Mouse (Mus musculus) heart, postnatal 36 days (tissue): ENCODE results near the gene Mt3. TPM values are rescaled to one million over a fixed set of nuclear protein-coding genes. Genes with fewer than 3 reads are reported as not detected.
A peak's percentile ranks its signal among the peaks of the same experiment; 100 is the strongest.
"Not testable (repeated sequence)": the region's sequence is repeated elsewhere in the genome, so short reads cannot be mapped to it uniquely, and the experiment has no call there.

ENCODE experiments used
- DNase-seq, 2 experiments: peaks; one replicate each; pipeline ENCODE4 v3.0.0; 2021 to 2022
- intact Hi-C: fragments of 180-260 bp; cut with DNase I; formaldehyde crosslinking; loops from one replicate; pipeline ENCODE4 v1.15.1; 2025
- total RNA-seq, 2 experiments: library from RNA; stranded (reverse); gene quantifications; 2 replicates each; pipeline ENCODE4 v1.2.3; 2021

The Mt3 gene
- total RNA-seq, 2 experiments from 2014 or later: 1.9 to 4.1 TPM

DNA sequence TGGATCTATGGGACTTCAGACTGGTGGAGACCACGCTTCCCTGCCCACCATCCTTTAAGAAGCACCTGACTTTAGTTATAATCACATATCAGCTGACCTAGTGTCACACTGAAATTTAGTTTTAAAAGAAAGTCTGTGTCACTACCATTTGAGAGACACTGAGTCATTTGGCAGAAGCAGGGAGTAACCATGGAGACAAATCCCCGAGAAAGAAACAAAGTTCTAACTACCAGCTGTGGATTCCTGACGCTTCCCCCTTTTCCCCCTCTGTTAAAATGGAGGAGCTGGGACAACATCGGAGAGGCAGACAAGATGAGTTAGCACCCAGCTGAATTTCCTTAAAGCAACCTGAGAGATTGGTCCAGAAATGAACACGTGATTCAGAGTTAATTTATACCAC, 4.2 kb upstream of the Mt3 start:
- no peak for DNase-seq
- intact Hi-C loops: no loop called here

- no peak for DNase-seq
- intact Hi-C loops: no loop called here
These were observed 1.5 kb upstream of the Mt3 start for GRCm38 (mm10) chr8:94150925-94151324.

DNA sequence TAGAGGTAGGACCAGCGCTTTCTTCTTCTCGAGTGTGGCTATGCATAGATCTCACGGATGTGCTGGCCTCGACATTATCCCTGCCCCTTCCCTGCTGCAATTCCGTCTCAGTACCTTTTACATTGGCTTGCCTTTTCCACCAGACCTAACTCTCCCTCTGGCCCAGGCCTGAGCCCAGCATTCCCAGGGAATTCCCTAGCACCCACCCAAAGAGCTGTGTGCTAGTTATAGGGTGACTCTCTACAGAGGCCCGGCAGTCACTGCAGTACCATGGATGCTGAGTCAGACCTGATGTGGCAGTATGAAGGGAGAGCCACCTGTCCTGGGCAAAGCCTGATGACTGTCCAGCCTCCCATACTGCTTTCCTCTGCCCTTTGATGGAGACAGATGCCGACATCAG, 1.0 kb downstream of the Mt3 start:
- DNase-seq: no peak
- intact Hi-C loops: no loop called here

- intact Hi-C loops: no loop called here
- no peak for DNase-seq
These were observed 2.1 kb downstream of the Mt3 start for GRCm38 (mm10) chr8:94154537-94154936.

DNA sequence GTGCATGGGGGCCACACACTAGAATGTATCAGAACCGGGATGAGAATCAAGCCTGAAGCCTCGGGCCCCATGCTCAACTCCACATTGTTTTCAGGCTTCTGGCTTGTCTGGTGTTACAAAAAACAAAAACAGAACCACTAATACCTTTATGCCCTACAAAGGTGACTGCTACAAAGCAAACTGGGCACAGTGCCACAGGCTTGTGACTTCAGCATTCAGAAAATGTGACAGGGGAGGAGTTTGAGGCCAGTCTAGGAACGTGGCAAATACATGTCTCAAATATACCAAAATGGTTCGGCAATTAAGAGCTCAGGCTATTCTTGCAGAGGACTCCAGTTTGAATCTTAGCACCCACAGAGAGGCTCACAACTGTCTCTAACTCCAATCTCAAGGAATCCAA, 3.7 kb downstream of the Mt3 start:
- intact Hi-C loops: no loop called here
- DNase-seq: no peak

DNA sequence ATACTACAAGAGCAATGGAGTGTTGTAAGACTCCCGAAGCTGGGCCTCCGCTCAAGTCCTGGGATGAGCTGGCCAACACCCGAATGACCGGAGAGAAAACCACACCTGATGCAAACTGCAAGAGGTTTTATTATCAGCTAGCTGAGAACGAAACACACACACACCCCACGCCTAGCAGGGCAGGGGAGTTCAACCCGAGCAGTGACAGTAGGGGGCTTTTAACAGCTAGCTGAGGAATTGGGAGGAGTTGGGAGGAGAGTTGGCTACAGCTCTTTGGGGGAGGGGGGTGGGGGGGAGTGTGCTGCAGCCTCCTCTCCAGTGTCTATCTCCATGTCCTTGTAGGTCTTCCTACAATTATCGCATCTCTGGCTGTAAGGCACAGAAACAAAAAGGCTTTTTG, 13.4 kb downstream of the Mt3 start:
- DNase-seq, intact Hi-C loops: not testable (repeated sequence)

DNA sequence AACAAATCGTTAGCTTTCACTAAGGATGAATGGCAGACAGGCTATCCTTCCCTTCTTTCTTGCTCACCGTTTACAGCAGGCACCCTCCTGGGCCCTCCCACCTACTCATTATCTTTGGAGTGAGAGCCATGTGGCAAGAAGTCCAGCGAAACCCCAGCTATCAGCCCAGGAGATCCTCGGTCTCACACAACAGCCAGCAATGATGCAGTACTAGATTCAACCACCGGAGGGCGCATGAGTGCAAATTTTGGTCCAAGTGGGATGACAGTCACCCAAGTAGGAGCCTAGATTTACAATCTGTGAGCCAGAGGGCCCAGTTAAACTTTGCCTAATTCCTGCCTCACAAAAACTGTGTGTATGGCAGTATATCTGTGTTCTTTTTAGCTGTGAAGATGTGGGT, 14.8 kb downstream of the Mt3 start:
- intact Hi-C loops: loop anchor here (1.0 kb wide), 2 partner anchors 19 to 32 kb away; no protein-coding TSS in a partner anchor
- DNase-seq: peak; percentile 92 to 96

GRCm38 (mm10) chr8:94169547-94169946, 17.1 kb downstream of the Mt3 start:
- intact Hi-C loops: no loop called here
- no peak for DNase-seq

- intact Hi-C loops: no loop called here
These were observed 18.9 kb downstream of the Mt3 start for GRCm38 (mm10) chr8:94171321-94171755.

GRCm38 (mm10) chr8:94172075-94172808, 19.8 kb downstream of the Mt3 start, which contains the start of gene Mt2:
TSS of gene Mt2 (plus strand) at chr8:94172664.
- intact Hi-C loops: no loop called here
- peak; percentile 70 to 80 for DNase-seq

More at GRCm38 (mm10) chr8:94171321-94171755, 18.9 kb downstream of the Mt3 start:
- DNase-seq: peak; percentile 49 to 58

- intact Hi-C loops: no loop called here
- peak in 1 of 2 experiments; percentile 40 for DNase-seq
These were observed 20.7 kb downstream of the Mt3 start for GRCm38 (mm10) chr8:94172809-94173732.

GRCm38 (mm10) chr8:94173848-94174403, 21.5 kb downstream of the Mt3 start:
- intact Hi-C loops: no loop called here

GRCm38 (mm10) chr8:94174619-94175213, 22.3 kb downstream of the Mt3 start:
- intact Hi-C loops: loop anchor here (5.0 kb wide), 1 partner anchor 1277 kb away; no protein-coding TSS in a partner anchor
- no peak for DNase-seq

More at GRCm38 (mm10) chr8:94173848-94174403, 21.5 kb downstream of the Mt3 start:
- DNase-seq: no peak

- no peak for DNase-seq
- intact Hi-C loops: loop anchor here (5.0 kb wide), 1 partner anchor 1281 kb away; no protein-coding TSS in a partner anchor
These were observed 25.4 kb downstream of the Mt3 start for GRCm38 (mm10) chr8:94177716-94178390.

- intact Hi-C loops: loop anchor here (5.0 kb wide), 1 partner anchor 1282 kb away; no protein-coding TSS in a partner anchor
- DNase-seq: peak; percentile 88 to 90
These were observed 26.7 kb downstream of the Mt3 start, which contains the start of gene Mt1 for GRCm38 (mm10) chr8:94178857-94179712. TSS of gene Mt1 (plus strand) at chr8:94179082.

GRCm38 (mm10) chr8:94179713-94180560, 27.5 kb downstream of the Mt3 start:
- DNase-seq: peak in 1 of 2 experiments; percentile 49
- intact Hi-C loops: loop anchor here (5.0 kb wide), 1 partner anchor 1283 kb away; no protein-coding TSS in a partner anchor

- intact Hi-C loops: no loop called here
- DNase-seq: no peak
These were observed 28.1 kb downstream of the Mt3 start for GRCm38 (mm10) chr8:94180561-94180908.
